Mouse (Mus musculus) ovary, postnatal 36 days (tissue): ENCODE measurements around the gene Oas1e.
"Not testable (repeated sequence)": the region's sequence is repeated elsewhere in the genome, so short reads cannot be mapped to it uniquely, and the experiment has no call there.

ENCODE experiments used
- DNase-seq: peaks from one replicate; pipeline ENCODE4 v3.0.0; 2022; ENCODE audit warnings: low spot score, mixed read lengths

The Oas1e gene

DNA sequence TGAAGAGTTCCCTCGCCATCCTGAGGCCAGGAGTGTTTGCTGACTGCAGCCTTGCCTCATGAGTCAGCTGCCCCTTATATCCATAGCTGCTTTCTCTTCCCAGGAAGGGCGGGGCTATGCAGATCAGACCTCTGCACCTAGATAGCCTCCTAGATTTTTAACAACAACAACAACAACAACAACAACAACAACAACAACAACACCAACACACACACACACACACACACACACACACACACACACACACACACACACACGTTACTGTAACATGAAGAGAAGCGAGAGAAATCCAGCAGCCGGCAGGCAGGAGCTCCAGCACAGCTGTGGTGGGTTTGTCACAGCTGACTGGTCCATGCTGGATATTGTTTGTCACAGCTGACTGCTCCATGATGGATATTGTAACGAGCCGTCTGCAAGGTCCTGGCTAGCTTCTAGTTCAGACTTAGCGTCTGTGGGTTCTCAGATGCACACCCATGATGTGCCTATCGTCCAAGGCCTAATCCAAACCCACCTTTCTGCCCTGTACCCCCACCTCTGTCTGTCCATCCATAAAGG lies at the start of gene Oas1e:
TSS of gene Oas1e (minus strand) at position 51 of the 555 bp plus-strand sequence.
- not testable (repeated sequence) for DNase-seq

DNA sequence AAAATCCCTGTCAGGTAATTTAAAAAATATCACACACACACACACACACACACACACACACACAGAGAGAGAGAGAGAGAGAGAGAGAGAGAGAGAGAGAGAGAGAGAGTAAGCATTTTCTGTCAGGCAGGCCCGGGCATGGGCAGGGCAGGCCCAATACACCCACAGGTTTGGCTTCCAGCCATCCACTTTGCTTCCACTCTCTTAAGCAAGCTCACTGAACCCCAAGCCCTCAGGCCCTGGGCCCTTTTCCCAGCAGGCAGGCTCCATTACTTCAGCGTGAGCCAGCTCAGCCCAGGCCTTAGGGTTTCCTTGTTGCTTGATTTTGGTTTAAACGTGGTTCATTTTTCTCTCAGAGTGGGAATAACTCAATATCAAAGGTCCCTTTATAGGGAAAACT lies 49.4 kb upstream of the Oas1e start:
- DNase-seq: peak; percentile 16

- peak; percentile 13 for DNase-seq
These were observed 41.6 kb upstream of the Oas1e start for GRCm38 (mm10) chr5:120836731-120837585.

GRCm38 (mm10) chr5:120833335-120834280 lies 38.3 kb upstream of the Oas1e start:
- no peak for DNase-seq

DNA sequence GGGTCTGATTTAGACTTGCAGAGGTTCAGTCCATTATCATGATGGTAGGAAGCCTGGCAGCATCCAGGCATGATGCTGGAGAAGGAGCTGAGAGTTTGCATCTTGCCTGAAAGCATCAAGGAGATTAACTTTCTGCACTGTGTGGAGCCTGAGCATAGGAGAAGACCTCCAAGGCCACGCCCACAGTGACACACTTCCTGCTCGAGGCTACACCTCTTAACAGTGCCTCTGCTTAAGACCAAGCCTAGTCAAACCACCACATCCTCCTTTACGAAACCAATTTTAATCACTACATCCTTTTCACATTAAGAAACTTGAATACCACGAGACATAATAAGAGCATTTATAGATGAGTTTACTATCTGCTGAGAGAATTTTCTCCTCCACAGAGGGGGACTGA lies 35.7 kb upstream of the Oas1e start:
- DNase-seq: no peak

- DNase-seq: no peak
These were observed 23.7 kb upstream of the Oas1e start for GRCm38 (mm10) chr5:120818999-120819398.

DNA sequence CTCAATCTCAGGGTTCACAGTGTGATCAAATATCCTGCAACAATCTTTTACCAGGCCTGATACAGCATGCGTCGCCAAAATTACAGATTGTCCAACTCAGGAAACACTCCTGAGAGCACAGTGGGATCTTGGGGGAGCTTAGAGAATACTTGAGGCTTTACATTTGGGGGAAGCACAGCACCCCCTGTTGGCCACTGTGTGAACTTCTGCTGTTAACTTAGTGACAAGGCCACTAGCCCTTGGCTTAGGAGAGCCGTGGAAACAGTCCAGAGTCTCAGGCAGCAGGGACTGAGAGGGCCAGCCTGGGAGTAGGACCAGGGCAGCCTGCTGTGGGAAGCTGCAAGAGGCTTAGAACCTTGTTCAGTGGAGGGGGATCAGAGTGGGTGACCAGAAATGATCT lies 20.6 kb upstream of the Oas1e start:
- no peak for DNase-seq

DNA sequence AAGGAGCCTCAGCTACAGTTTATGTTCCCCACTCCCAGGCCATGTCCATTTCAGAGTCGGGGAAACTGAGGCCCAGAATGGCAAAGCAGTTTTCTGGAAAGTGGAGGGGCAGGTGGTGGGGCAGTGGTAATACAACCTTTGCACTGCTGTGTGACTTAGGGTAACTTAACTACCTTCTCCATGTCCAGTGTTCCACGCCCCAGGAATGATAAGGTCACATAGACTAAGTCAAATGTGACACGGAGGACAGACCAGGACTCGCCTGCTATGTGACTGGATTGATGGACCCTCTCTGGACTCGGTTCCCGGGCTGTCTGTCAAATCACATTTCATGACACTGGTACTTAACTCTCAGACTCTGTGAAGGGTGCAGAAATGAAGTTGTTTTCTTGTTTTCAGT lies 17.7 kb upstream of the Oas1e start:
- DNase-seq: no peak

GRCm38 (mm10) chr5:120811951-120812819 lies 16.9 kb upstream of the Oas1e start, which contains the start of gene Oas1c:
Gene Oas1c, minus strand, starts transcription at chr5:120812514.
- peak; percentile 79 for DNase-seq

GRCm38 (mm10) chr5:120809171-120809570 lies 13.8 kb upstream of the Oas1e start:
- no peak for DNase-seq

- DNase-seq: peak; percentile 26
These were observed 11.1 kb upstream of the Oas1e start for GRCm38 (mm10) chr5:120806458-120806857.

DNA sequence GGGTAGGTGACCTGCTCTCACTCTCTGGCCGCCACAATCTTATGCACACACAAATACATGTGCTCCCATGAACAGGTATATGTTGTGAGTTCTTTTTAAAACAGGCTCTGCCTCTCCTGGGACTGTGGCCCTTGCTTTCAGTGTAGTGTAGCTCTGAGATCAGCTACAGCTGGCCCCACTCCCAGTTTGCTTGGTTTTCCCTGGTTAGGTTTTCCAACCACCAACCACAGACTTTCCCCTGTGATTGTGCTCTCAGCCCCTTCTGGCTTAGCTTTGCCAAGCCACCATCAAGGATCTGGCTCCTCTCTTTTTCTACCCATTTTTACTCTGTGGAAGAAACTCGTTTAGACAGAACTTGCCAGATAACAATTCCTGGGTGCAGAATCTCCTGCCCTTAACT lies 8.3 kb upstream of the Oas1e start:
- DNase-seq: no peak

DNA sequence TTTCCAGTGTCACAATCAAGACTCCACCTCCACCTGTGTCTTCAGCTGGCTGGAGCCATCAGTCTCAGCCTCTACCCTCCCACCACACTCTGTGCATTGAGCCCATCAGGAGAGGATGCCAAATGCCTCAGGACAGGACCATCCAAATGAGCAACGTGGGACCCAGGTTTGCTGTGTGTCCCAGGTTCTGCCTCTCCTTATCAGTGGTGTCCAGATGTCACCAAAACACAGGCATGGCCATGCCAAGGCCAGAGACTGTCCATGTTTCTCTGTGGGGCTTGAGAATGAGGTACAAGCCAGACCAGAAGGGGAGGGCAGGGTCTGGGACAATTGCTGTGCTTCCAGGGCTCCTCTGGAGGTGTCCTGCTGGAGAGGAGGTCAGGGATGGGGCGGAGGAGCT lies 3.6 kb upstream of the Oas1e start:
- not testable (repeated sequence) for DNase-seq

- not testable (repeated sequence) for DNase-seq
These were observed 2.8 kb upstream of the Oas1e start for GRCm38 (mm10) chr5:120798147-120798546.

DNA sequence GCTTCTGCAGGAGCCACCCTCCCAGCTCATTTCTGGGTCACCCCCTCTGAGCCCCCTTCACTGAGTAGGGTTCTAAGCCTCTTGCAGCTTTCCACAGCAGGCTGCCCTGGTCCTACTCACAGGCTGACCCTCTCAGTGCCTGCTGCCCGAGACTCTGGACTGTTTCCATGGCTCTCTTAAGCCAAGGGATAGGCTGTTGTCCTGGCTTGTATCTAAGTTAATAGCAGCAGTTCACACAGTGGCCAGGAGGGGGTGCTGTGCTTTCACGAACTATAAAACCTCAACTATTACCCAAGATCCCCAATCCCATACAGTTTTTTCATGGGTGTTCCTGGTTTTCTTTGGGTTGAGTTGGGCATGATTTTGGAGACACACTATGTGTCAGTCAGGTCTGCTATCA lies 2.3 kb downstream of the Oas1e start:
- peak; percentile 14 for DNase-seq

GRCm38 (mm10) chr5:120787042-120787441 lies 8.3 kb downstream of the Oas1e start:
- DNase-seq: no peak

DNA sequence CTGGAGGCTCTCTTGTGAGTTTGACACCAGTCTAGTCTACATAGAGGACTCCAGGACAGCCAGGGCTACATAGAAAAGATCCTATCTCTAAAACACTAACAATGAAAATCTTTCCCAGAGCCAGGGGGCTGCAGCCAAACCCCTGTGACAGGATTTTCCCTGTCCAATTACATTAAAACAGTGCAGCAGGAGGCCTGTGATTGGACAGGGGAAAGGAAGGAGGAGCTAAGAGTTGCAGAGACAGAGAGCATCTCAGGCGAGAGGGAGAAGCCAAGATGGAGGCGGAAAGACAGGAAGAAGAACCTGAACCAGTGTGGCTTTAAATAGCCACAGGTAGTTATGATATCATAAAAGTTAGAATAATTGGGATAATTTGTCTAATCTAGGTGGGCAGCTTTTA lies 12.9 kb downstream of the Oas1e start:
- no peak for DNase-seq

- DNase-seq: no peak
These were observed 13.7 kb downstream of the Oas1e start for GRCm38 (mm10) chr5:120781646-120782045.

DNA sequence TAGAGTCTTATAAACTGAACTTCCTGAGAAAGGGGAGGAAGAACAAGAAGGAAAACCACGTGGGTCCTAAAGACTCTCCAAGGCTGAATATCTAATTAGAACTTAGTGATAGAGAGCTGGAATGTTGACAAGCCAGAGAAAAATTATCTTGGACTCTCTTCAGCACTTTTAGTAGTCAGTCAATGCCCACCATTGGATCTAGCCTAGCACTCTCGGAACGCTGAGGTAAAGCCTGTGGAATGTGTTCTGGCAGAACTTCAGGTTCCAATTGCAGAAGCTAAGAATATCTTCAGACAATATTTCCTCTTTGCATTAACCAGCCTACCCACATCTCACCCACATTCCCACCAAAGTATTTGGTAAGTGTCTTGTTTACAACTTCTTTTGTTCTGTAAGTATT lies 15.4 kb downstream of the Oas1e start:
- DNase-seq: no peak

- no peak for DNase-seq
These were observed 16.4 kb downstream of the Oas1e start for GRCm38 (mm10) chr5:120778941-120779340.

DNA sequence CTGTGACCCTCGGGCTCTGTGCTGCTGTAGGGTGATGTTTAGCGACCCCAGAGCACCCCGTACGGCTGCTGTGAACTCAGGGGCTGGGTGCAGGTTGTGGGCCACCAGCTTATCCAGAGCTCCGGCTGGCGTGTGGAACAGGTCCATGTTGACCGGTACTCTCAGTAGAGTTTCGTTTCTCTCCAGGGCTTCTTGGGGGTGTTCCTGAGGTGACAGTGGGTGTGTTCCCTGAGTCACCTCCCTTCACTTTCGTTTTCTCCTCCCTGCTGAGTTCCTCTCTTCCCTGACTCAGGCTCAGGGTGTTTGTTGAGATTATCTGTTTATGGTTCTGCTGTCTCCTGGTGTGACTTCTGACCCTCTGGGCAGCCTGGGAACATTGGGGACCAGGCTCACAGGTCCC lies 17.9 kb downstream of the Oas1e start, which contains the start of gene Oas3:
TSS of gene Oas3 (minus strand) at position 184 of the 400 bp plus-strand sequence.
- no peak for DNase-seq
